Mouse (Mus musculus) cerebellum, adult 2 months (tissue): Measurements from ENCODE around the gene Rsrc1.

Experiments
- CTCF ChIP-seq: fragments of 200-500 bp; IDR thresholded peaks from 2 replicates; pipeline ENCODE4 v1.5.1; 2011; ENCODE audit warnings: low read depth, mild to moderate bottlenecking, control low read depth, low read length, moderate library complexity, borderline replicate concordance; ENCODE audit not compliant: insufficient read depth
- POLR2A ChIP-seq: fragments of 200-500 bp; IDR thresholded peaks from 2 replicates; pipeline ENCODE4 v1.6.1; 2011; ENCODE audit warnings: low read length, control low read depth, borderline replicate concordance; ENCODE audit not compliant: insufficient read depth

- TF ChIP-seq POLR2A (no peak), CTCF (no peak)
These were observed 327.5 kb downstream of the Rsrc1 start for GRCm38 (mm10) chr3:67308725-67309124.
